Mouse (Mus musculus) kidney, postnatal 0 days (tissue): Measurements from ENCODE around the gene Sfxn5. TPM values are rescaled to one million over a fixed set of nuclear protein-coding genes. Genes with fewer than 3 reads are reported as not detected.

Experiments
- ATAC-seq: fragments of 200-750 bp; cut with Nextera tagmentation; replicated peaks from 2 replicates; pipeline ENCODE4 v1.8.0; 2017; ENCODE audit warnings: low read depth, moderate number of reproducible peaks, moderate TSS enrichment, moderate library complexity; ENCODE audit not compliant: low FRiP score
- DNase-seq: peaks from one replicate; pipeline ENCODE4 v3.0.0-alpha.2; 2016; ENCODE audit warnings: low spot score
- H3K27ac ChIP-seq: fragments of 300-500 bp; sonication (generic); 2 replicates; pipeline ENCODE4 v1.5.1; 2014; ENCODE audit warnings: mild to moderate bottlenecking
- H3K27me3 ChIP-seq: fragments of 300-500 bp; sonication (generic); 2 replicates; pipeline ENCODE4 v1.6.1; 2014; ENCODE audit warnings: low read length, mixed read lengths; ENCODE audit not compliant: insufficient read depth
- H3K36me3 ChIP-seq: fragments of 300-500 bp; sonication (generic); 2 replicates; pipeline ENCODE4 v1.6.1; 2014; ENCODE audit warnings: low read length, mixed read lengths; ENCODE audit not compliant: insufficient read depth
- H3K4me1 ChIP-seq: fragments of 300-500 bp; sonication (generic); replicated peaks from 2 replicates; pipeline ENCODE4 v1.6.1; 2014; ENCODE audit warnings: antibody characterized with exemption, low read length, mixed read lengths; ENCODE audit not compliant: insufficient read depth
- H3K4me2 ChIP-seq: fragments of 300-500 bp; sonication (generic); 2 replicates; pipeline ENCODE4 v1.6.1; 2014; ENCODE audit warnings: mild to moderate bottlenecking, low read length, moderate library complexity, mixed read lengths
- H3K4me3 ChIP-seq: fragments of 300-500 bp; sonication (generic); replicated peaks from 2 replicates; pipeline ENCODE4 v1.5.1; 2014; ENCODE audit warnings: low read depth, low read length
- H3K9ac ChIP-seq: fragments of 300-500 bp; sonication (generic); 2 replicates; pipeline ENCODE4 v1.6.1; 2014; ENCODE audit warnings: low read depth, low read length
- H3K9me3 ChIP-seq: fragments of 300-500 bp; sonication (generic); replicated peaks from 2 replicates; pipeline ENCODE4 v1.6.1; 2016; ENCODE audit warnings: low read length, inconsistent platforms, mixed read lengths
- CTCF ChIP-seq: IDR thresholded peaks from 2 replicates; pipeline ENCODE4 v1.5.1; 2016; ENCODE audit warnings: antibody characterized with exemption, low read depth, mild to moderate bottlenecking, moderate library complexity
- WGBS: fragments of 180-500 bp; shearing (Covaris S2); extraction: QIAGEN DNeasy Blood & Tissue Kit; methylation state at CpG from one replicate; pipeline ENCODE4 v1.1.7; 2014; 5-methylcytosine and 5-hydroxymethylcytosine counted together
- polyA plus RNA-seq: library from polyadenylated mRNA; unstranded; fragments of >200 nt; fragmentation: Nextera tagmentation; extraction: Ambion mirVana; gene quantifications from 2 replicates; pipeline ENCODE4 v1.2.1, GENCODE M21; 2015

Sfxn5 gene
- polyA plus RNA-seq, 1 experiment from 2014 or later, result 15.7 TPM

DNA sequence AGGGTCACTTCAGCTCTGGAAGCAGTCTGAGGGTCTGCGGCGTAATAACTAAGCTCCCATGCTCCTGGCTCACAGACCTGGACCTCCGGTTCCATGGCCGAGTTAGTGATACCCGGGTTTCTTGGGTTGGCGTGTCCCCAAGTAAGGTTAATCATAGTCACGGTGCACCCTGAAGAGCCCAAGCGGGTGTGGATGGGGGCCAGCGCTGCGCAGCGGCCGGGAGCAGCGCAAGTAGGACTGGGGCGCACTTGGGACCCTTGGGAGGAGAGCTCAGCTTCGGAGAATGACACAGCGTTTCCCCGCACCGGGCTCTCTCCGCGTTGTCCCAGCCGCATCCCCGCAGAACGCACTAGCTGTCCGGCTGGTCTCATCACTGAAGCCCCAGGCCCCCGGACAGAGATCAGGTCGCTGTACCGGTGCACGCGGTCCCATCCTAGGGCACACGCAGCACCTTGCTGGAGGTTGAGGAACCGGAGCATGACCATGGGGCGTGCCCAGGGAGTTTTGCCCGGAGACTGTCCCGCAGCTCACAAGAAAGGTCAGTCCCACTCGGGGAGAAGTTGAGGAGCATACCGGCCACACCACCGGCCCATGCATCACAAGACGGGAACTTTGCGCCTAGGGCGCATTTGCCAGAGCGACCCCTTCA lies 747 bp downstream of the Sfxn5 start:
- H3K4me3 ChIP-seq, result peak overlapping the region; percentile 79
- H3K9ac ChIP-seq, result peak overlapping the region; percentile 83
- no peaks in the 10 kb centered on the region for H3K9me3 ChIP-seq
- H3K27me3 ChIP-seq, result no peaks in the 10 kb centered on the region
- 0 out of 2 replicates have a peak, but pooled peaks cover 6% of the 10 kb centered on the region for H3K36me3 ChIP-seq
- ATAC-seq (peak; percentile 53), DNase-seq (no peak)
- TF ChIP-seq CTCF, result no peak
- H3K4me2 ChIP-seq, result peak overlapping the region; percentile 99
- WGBS, result under 1% methylated on average over 41 of the region's 41 CpGs
- H3K4me1 ChIP-seq, result no peaks in the 10 kb centered on the region; the same call in 1 of the 2 replicates
- H3K27ac ChIP-seq, result peak overlapping the region; percentile 93

DNA sequence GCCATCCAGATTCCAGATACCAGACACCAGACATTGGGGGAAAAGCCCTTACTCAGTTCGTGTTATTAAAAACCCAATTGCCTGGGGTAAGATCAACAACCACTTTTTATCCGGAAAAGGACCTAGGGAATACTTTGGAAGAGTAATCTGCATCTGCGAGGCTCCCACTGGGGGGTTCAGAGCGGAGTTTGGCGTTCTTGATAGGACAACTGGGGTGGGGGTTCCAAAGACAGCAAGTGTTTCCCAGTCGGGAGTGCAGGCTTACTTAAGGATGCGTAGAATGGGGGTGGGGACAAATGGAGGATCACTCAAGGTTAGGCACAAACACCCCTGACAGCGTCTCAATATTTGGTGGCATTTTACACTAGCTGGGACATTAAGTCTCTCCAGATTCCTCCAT lies 1.5 kb downstream of the Sfxn5 start:
- Histone ChIP-seq H3K9ac (0 out of 2 replicates have a peak overlapping the region, but pooled peaks have one; percentile 83), H3K27ac (no peak overlapping the region), H3K4me3 (peak overlapping the region; percentile 79), H3K4me1 (no peaks in the 10 kb centered on the region; the same call in 1 of the 2 replicates), H3K9me3 (no peaks in the 10 kb centered on the region), H3K27me3 (no peaks in the 10 kb centered on the region), H3K36me3 (no peaks in the 10 kb centered on the region), H3K4me2 (peak overlapping the region; percentile 99)
- TF ChIP-seq CTCF, result no peak
- DNase-seq, result no peak
- no peak for ATAC-seq
- WGBS, result 25% methylated on average over 8 of the region's 8 CpGs

DNA sequence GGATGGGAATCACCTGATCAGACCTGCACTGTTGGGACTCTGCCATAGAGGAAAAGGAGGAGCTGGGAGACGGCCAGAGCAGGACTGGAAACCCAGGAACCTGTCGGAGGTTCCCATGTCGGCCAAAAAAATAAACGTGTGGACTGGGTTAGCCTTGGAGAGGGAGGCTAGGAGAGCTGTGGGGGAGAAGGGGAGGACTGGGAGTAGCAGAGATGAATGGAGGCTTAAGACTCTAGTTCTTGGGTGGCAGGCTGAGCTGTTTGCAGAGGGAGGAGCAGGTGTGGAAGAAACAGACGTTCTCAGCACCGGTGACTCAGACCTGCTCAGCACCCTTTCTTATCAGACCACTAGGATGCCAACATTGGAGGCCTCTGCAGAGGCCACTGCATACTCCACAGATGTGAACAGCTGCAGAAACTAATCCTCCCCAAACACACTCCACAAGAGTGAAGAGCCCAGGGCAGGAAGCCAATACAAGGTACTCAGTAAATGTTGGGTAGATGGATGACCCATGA lies 1.9 kb downstream of the Sfxn5 start:
- no peaks in the 10 kb centered on the region for H3K9me3 ChIP-seq
- no peak overlapping the region for H3K9ac ChIP-seq
- H3K27me3 ChIP-seq, result no peaks in the 10 kb centered on the region
- peak overlapping the region; percentile 99 for H3K4me2 ChIP-seq
- WGBS, result 37% methylated on average over 6 of the region's 6 CpGs
- DNase-seq (no peak), ATAC-seq (no peak)
- H3K4me3 ChIP-seq, result no peak overlapping the region
- H3K4me1 ChIP-seq, result no peaks in the 10 kb centered on the region; the same call in 1 of the 2 replicates
- no peaks in the 10 kb centered on the region for H3K36me3 ChIP-seq
- no peak overlapping the region for H3K27ac ChIP-seq
- no peak for TF ChIP-seq CTCF

DNA sequence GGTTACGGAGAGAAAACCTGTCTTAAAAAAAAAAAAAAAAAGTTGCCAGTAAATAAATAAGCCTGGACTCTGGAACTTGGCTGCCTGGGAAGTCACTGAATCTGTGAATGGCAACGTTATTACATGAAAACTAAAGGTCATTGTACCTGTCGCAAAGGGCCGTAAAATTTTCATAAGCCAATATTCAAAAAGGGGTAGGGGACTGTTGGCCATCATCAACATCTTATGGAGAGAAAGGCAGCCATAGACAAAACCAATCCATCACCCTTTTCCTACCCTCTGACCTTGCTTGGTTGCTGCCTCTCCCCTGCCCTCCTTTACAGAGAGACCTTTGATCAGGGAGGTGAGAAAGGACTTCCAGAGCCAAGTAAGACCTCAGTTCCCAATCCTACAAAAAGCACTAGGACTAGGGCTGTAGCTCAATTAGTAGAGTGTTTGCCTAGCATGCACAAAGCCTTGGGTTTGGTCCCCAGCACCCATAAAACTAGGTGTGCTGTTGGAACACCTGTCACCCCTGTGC lies 3.5 kb downstream of the Sfxn5 start:
- H3K4me2 ChIP-seq, result no peak overlapping the region
- no peak for DNase-seq
- no peak overlapping the region for H3K9ac ChIP-seq
- H3K4me1 ChIP-seq, result no peaks in the 10 kb centered on the region; the same call in 1 of the 2 replicates
- 89% methylated on average over 4 of the region's 4 CpGs for WGBS
- no peaks in the 10 kb centered on the region for H3K27me3 ChIP-seq
- no peak overlapping the region for H3K4me3 ChIP-seq
- no peaks in the 10 kb centered on the region for H3K9me3 ChIP-seq
- H3K36me3 ChIP-seq, result no peaks in the 10 kb centered on the region
- no peak for TF ChIP-seq CTCF
- H3K27ac ChIP-seq, result no peak overlapping the region
- ATAC-seq, result no peak

GRCm38 (mm10) chr6:85326564-85326963 lies 6.7 kb downstream of the Sfxn5 start:
- ATAC-seq, result no peak
- 85% methylated on average over 4 of the region's 4 CpGs for WGBS
- H3K9me3 ChIP-seq, result no peaks in the 10 kb centered on the region

GRCm38 (mm10) chr6:85325109-85325508 lies 8.1 kb downstream of the Sfxn5 start:
- Histone ChIP-seq H3K9me3 (no peaks in the 10 kb centered on the region), H3K9ac (no peak overlapping the region), H3K27ac (no peak overlapping the region), H3K4me3 (no peak overlapping the region), H3K27me3 (no peaks in the 10 kb centered on the region), H3K4me2 (no peak overlapping the region), H3K36me3 (no peaks in the 10 kb centered on the region), H3K4me1 (no peaks in the 10 kb centered on the region)
- no peak for TF ChIP-seq CTCF
- no peak for DNase-seq
- 32% methylated on average over 2 of the region's 2 CpGs for WGBS
- ATAC-seq, result no peak

More at GRCm38 (mm10) chr6:85326564-85326963, 6.7 kb downstream of the Sfxn5 start:
- Histone ChIP-seq H3K36me3 (no peaks in the 10 kb centered on the region), H3K4me2 (no peak overlapping the region), H3K27ac (no peak overlapping the region), H3K9ac (no peak overlapping the region), H3K4me3 (no peak overlapping the region), H3K27me3 (no peaks in the 10 kb centered on the region), H3K4me1 (no peaks in the 10 kb centered on the region; the same call in 1 of the 2 replicates)
- no peak for DNase-seq
- no peak for TF ChIP-seq CTCF
